Mouse (Mus musculus): ENCODE measurements around the gene Sh3kbp1. TPM values are rescaled to one million over a fixed set of nuclear protein-coding genes. Genes with fewer than 3 reads are reported as not detected.

Gene Sh3kbp1
- polyA plus RNA-seq, 1 experiment from 2014 or later, result 36.1 TPM

GRCm38 (mm10) chrX:159954430-159954779, 327.3 kb downstream of the Sh3kbp1 start:
- no peak for ATAC-seq (ENCODE audit: low FRiP score, low read depth)
- WGBS, result 84% methylated on average over 4 of the region's 4 CpGs

DNA sequence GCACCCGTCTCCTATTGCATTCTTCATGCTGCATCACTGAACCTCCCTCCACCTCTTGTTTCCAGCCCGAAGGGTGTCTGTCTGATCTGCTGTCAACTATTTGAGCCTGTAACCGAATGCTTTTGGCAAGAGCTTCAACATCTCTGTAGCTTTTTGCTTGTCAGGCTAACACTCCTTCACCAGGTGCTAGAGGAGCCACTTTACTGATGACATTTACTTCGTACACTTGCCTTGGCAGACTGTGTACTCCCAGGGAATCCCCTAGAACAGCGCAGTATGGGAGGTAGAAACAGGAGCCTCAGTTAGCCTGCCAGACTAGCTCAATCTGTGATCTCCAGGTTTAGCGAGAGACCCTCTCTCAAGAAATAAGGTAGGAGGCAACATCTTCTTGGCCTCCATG, 328.4 kb downstream of the Sh3kbp1 start:
- H3K4me3 ChIP-seq, result no peak overlapping the region
- H3K4me1 ChIP-seq, result no peaks in the 10 kb centered on the region
- H3K27ac ChIP-seq (replicated peaks), result no peak overlapping the region
- H3K9ac ChIP-seq (replicated peaks), result no peak overlapping the region
- no peak for ATAC-seq (ENCODE audit: low FRiP score, low read depth)
- no peaks in the 10 kb centered on the region for H3K36me3 ChIP-seq
- H3K27me3 ChIP-seq, result peaks cover 68% of the 10 kb centered on the region
- no peak overlapping the region for H3K4me2 ChIP-seq (replicated peaks)
- no peaks in the 10 kb centered on the region for H3K9me3 ChIP-seq
- WGBS, result 86% methylated on average over 6 of the region's 6 CpGs

More at GRCm38 (mm10) chrX:159954430-159954779, 327.3 kb downstream of the Sh3kbp1 start:
- Histone ChIP-seq H3K4me3 (no peak overlapping the region), H3K9ac (replicated peaks) (no peak overlapping the region), H3K36me3 (no peaks in the 10 kb centered on the region), H3K4me2 (replicated peaks) (no peak overlapping the region), H3K27me3 (peaks cover 72% of the 10 kb centered on the region), H3K9me3 (no peaks in the 10 kb centered on the region), H3K27ac (replicated peaks) (no peak overlapping the region), H3K4me1 (no peaks in the 10 kb centered on the region)

DNA sequence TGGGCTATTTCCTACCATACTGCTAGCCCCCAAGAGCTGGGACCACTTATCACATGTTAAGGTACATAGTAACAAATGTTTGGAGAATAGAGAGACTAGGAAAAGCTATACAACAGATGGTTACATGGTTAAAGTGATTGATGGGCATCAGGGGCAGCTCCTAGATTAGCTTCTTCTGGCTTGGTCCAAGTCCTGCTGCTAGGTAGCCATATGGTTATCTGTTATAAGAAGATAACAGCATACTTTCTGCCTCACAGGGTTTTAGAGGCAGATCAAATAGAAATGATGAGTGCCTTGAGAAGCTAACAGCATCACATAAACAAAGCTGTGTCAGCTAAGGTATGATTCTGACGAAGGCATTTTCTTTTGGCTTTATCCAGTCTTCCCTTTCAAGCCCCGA, 334.3 kb downstream of the Sh3kbp1 start:
- Histone ChIP-seq H3K4me3 (no peak overlapping the region), H3K27ac (replicated peaks) (no peak overlapping the region), H3K4me2 (replicated peaks) (no peak overlapping the region), H3K9ac (replicated peaks) (no peak overlapping the region), H3K4me1 (no peaks in the 10 kb centered on the region), H3K27me3 (peaks cover 43% of the 10 kb centered on the region), H3K36me3 (no peaks in the 10 kb centered on the region), H3K9me3 (no peaks in the 10 kb centered on the region)
- 84% methylated on average over 2 of the region's 2 CpGs for WGBS
- ATAC-seq (ENCODE audit: low FRiP score, low read depth), result no peak

GRCm38 (mm10) chrX:159963273-159963672, 336.2 kb downstream of the Sh3kbp1 start:
- WGBS, result 31% methylated on average over 4 of the region's 4 CpGs
- peak; percentile 44; the same call in 1 of the 2 replicates for ATAC-seq (ENCODE audit: low FRiP score, low read depth)
- H3K9ac ChIP-seq (replicated peaks), result no peak overlapping the region
- H3K4me1 ChIP-seq, result no peaks in the 10 kb centered on the region
- no peak overlapping the region for H3K4me2 ChIP-seq (replicated peaks)
- no peaks in the 10 kb centered on the region for H3K36me3 ChIP-seq
- no peak overlapping the region for H3K4me3 ChIP-seq
- H3K9me3 ChIP-seq, result no peaks in the 10 kb centered on the region
- peaks cover 41% of the 10 kb centered on the region for H3K27me3 ChIP-seq
- H3K27ac ChIP-seq (replicated peaks), result no peak overlapping the region

DNA sequence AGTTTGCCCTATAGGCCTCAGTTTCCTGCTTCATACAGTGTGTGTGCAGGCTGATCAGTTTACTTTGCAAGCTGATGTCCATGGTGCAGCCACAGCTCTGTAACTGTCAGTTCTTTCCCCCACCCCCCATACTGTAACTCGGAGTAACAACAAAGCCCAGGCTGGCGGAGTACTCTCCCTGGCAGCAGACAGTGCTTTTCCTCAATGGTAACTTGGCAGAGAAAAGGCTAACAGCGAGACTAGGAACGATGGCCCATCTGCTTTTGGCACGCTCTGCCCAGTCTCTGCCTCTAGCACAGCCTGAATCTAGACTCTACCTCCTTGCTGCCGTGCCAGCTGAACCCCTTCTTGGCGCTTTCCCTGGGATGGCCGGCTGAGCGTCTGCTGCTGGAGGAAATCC, 336.9 kb downstream of the Sh3kbp1 start:
- Histone ChIP-seq H3K4me3 (no peak overlapping the region), H3K4me1 (no peaks in the 10 kb centered on the region), H3K9me3 (no peaks in the 10 kb centered on the region), H3K27me3 (peaks cover 48% of the 10 kb centered on the region), H3K4me2 (replicated peaks) (no peak overlapping the region), H3K9ac (replicated peaks) (no peak overlapping the region), H3K36me3 (no peaks in the 10 kb centered on the region), H3K27ac (replicated peaks) (no peak overlapping the region)
- WGBS, result 93% methylated on average over 9 of the region's 9 CpGs
- ATAC-seq (ENCODE audit: low FRiP score, low read depth), result no peak

DNA sequence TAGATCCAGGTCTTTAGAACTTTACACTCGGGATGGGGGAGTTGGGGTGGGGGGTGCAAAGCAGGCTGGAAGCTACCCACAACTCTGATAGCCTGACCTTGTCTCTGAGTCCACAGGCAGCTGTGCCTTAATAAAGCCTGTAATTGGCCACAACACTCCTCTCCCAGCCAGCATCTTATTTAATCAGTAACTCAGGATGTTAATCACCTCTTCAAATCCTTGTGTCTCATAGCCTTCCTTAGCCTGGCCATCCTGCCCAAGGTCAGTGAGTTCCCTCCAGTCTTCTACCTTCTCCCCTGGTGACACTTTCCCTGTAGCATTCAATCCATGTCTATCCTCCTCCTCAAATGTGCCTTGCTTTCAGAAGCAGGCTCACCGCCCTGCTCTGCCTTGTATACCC, 342.0 kb downstream of the Sh3kbp1 start:
- Histone ChIP-seq H3K27ac (replicated peaks) (no peak overlapping the region), H3K4me1 (no peaks in the 10 kb centered on the region), H3K9ac (replicated peaks) (no peak overlapping the region), H3K4me2 (replicated peaks) (no peak overlapping the region), H3K27me3 (peaks cover 65% of the 10 kb centered on the region), H3K9me3 (no peaks in the 10 kb centered on the region), H3K4me3 (no peak overlapping the region), H3K36me3 (no peaks in the 10 kb centered on the region)
- no peak for ATAC-seq (ENCODE audit: low FRiP score, low read depth)
- WGBS, result 92% methylated on average over 2 of the region's 2 CpGs

GRCm38 (mm10) chrX:159971091-159971779, 344.2 kb downstream of the Sh3kbp1 start:
- 66% methylated on average over 3 of the region's 3 CpGs for WGBS
- H3K9me3 ChIP-seq, result no peaks in the 10 kb centered on the region
- H3K9ac ChIP-seq (replicated peaks), result no peak overlapping the region
- H3K4me1 ChIP-seq, result no peaks in the 10 kb centered on the region
- no peak for ATAC-seq (ENCODE audit: low FRiP score, low read depth)
- peaks cover 47% of the 10 kb centered on the region for H3K27me3 ChIP-seq
- no peak overlapping the region for H3K4me2 ChIP-seq (replicated peaks)
- no peak overlapping the region for H3K27ac ChIP-seq (replicated peaks)
- no peaks in the 10 kb centered on the region for H3K36me3 ChIP-seq
- no peak overlapping the region for H3K4me3 ChIP-seq

DNA sequence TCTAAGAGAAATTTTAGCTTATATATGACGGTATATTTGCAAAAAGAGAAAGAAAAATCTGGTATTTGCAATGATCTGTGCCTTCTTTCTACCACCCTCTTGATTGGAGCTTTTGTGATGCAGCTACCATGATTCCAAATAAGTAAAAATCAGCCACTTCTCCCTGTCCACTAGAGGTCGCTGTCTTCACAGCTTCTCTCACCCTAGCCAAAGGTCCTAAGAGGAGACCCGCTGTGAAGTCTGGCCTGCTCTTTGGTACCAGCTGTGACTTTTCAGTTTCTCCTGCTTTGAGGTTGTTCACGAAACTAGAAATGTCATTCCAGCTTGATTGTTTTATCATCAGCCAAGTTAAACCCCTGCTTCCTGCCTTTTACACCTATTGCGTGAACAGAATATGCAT, 346.7 kb downstream of the Sh3kbp1 start:
- Histone ChIP-seq H3K4me1 (no peaks in the 10 kb centered on the region), H3K9ac (replicated peaks) (no peak overlapping the region), H3K9me3 (no peaks in the 10 kb centered on the region), H3K4me2 (replicated peaks) (no peak overlapping the region), H3K27ac (replicated peaks) (no peak overlapping the region), H3K36me3 (no peaks in the 10 kb centered on the region), H3K4me3 (no peak overlapping the region), H3K27me3 (peaks cover 36% of the 10 kb centered on the region)
- WGBS, result 23% methylated on average over 5 of the region's 5 CpGs
- no peak for ATAC-seq (ENCODE audit: low FRiP score, low read depth)

DNA sequence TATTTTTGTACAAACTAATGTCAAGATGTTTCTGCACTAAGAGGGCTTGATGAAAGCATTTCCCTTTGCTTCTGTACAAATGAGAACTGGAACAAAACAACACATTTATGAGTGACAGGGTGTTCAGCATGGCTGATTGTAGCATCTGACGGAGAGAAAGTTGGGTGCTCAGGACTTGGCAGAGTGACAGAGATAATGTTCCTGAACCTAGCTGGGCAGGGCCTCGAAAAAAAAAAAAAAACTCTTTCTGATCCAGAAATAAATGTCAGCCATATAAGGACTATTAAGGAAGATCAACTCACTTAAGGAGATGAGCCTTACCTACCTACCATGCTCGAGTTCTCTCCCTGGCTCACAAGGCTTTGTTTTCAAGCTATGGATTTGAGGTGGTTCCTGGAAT, 349.2 kb downstream of the Sh3kbp1 start:
- H3K4me1 ChIP-seq, result no peaks in the 10 kb centered on the region
- H3K9ac ChIP-seq (replicated peaks), result no peak overlapping the region
- H3K36me3 ChIP-seq, result no peaks in the 10 kb centered on the region
- H3K27me3 ChIP-seq, result peaks cover 21% of the 10 kb centered on the region
- no peaks in the 10 kb centered on the region for H3K9me3 ChIP-seq
- no peak for ATAC-seq (ENCODE audit: low FRiP score, low read depth)
- no peak overlapping the region for H3K4me3 ChIP-seq
- no peak overlapping the region for H3K27ac ChIP-seq (replicated peaks)
- H3K4me2 ChIP-seq (replicated peaks), result no peak overlapping the region
- whole genome bisulfite sequencing, result 75% methylated on average over 3 of the region's 3 CpGs

DNA sequence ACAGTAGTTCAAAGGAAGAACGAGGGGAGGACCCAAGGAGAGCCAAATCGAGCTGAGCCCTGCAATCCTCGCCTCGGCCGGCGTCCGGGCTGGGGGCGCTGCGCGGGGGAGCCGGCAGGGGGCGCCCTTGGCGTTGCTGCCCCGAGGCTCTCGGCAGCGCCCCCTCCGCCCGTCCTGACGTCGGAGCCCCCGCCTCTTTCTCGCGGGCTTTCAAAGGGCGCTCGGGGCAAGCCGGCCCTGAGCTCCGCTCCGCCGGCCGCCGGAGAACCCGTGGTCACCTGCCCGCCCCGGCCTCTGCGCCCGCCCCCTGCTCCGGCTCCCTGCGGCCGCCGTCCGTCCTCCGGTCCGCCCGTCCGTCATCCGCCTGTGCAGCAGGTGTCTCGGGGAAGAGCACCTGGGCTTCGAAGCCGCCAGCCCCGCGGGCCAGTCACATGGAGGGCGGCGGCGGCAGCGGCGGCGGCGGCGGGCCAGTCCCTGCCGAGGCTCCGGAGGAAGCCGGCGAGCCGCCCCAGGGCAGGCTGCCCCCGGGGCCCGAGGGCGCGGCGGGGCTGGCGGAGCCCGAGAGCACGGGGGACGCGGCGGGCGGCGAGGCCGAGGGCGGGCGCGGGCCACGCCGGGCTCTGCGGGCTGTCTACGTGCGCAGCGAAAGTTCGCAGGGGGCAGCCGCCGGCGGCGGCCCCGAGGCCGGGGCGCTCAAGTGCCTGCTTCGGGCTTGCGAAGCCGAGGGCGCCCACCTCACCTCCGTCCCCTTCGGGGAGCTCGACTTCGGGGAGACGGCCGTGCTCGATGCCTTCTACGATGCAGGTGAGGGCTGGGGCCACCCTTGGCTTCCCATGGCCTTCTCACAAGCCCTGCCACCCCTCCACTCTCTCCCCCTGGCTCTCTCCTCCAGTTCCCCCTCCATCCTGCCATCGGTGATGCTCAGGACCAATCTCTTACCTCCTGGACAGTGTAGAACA, 361.2 kb downstream of the Sh3kbp1 start, which contains the start of gene Map3k15:
Gene Map3k15 (plus strand): TSS at position 432 of the 959 bp plus-strand sequence.
- 32% methylated on average over 78 of the region's 108 CpGs for WGBS
- Histone ChIP-seq H3K4me3 (peak within 1 kb of the TSS; percentile 49), H3K9ac (replicated peaks) (peak within 1 kb of the TSS; percentile 24; the same call in 1 of the 2 replicates), H3K4me2 (replicated peaks) (peak within 1 kb of the TSS; percentile 73), H3K36me3 (no peaks in the 10 kb centered on the region), H3K27me3 (peaks cover 41% of the 10 kb centered on the region), H3K27ac (replicated peaks) (no peak within 1 kb of the TSS), H3K9me3 (no peaks in the 10 kb centered on the region), H3K4me1 (no peaks in the 10 kb centered on the region)
- ATAC-seq (ENCODE audit: low FRiP score, low read depth), result peak; percentile 76

GRCm38 (mm10) chrX:159995808-159996207, 368.7 kb downstream of the Sh3kbp1 start:
- ATAC-seq (ENCODE audit: low FRiP score, low read depth), result no peak
- H3K9me3 ChIP-seq, result no peaks in the 10 kb centered on the region
- peaks cover 20% of the 10 kb centered on the region for H3K27me3 ChIP-seq
- no peak overlapping the region for H3K4me2 ChIP-seq (replicated peaks)
- WGBS, result 88% methylated on average over 6 of the region's 6 CpGs
- H3K9ac ChIP-seq (replicated peaks), result no peak overlapping the region
- H3K36me3 ChIP-seq, result no peaks in the 10 kb centered on the region
- no peak overlapping the region for H3K4me3 ChIP-seq
- no peaks in the 10 kb centered on the region for H3K4me1 ChIP-seq
- no peak overlapping the region for H3K27ac ChIP-seq (replicated peaks)

Measured in midbrain, embryonic 12.5 days (tissue).